Mouse (Mus musculus) MEL (cell line): ENCODE measurements at regions not wholly inside any gene's neighbourhood (a gene's known extent, or its start where the extent isn't known, plus 50 kb on each side); places are given as distances from the start of the nearest gene placed in this dataset.
"Not testable (repeated sequence)": the region's sequence is repeated elsewhere in the genome, so short reads cannot be mapped to it uniquely, and the experiment has no call there.

Experiments
- DNase-seq: peaks from one replicate; pipeline ENCODE4 v3.0.0; 2011; ENCODE audit warnings: low read depth, low spot score
- H3K27ac ChIP-seq: 2 replicates; pipeline ENCODE4 v1.5.1; 2012; ENCODE audit warnings: low read depth, mild to moderate bottlenecking, control low read depth, low read length, moderate library complexity; ENCODE audit not compliant: control insufficient read depth
- H3K27me3 ChIP-seq, 2 experiments: fragments of 150-350 bp in 1 of 2; sonication (generic) in 1 of 2; 2 replicates each; pipeline ENCODE4 v1.6.1; 2012; ENCODE audit warnings: low read length in 2 of 2, mild to moderate bottlenecking in 2 of 2, improper control_type of control experiment in 1 of 2, moderate library complexity in 1 of 2; ENCODE audit not compliant: insufficient read depth in 2 of 2, control insufficient read depth in 1 of 2
- H3K36me3 ChIP-seq, 2 experiments: 2 replicates each; pipeline ENCODE4 v1.6.1; 2012 to 2014; ENCODE audit warnings: low read length in 2 of 2, improper control_type of control experiment in 1 of 2, inconsistent platforms in 1 of 2, mild to moderate bottlenecking in 1 of 2; ENCODE audit not compliant: insufficient read depth in 2 of 2, control insufficient read depth in 1 of 2
- H3K4me1 ChIP-seq, 2 experiments: fragments of 150-350 bp in 1 of 2; sonication (generic) in 1 of 2; 2 replicates each; pipeline ENCODE4 v1.6.1; 2012; ENCODE audit warnings: low read length in 2 of 2, improper control_type of control experiment in 1 of 2, mild to moderate bottlenecking in 1 of 2; ENCODE audit not compliant: insufficient read depth in 2 of 2, control insufficient read depth in 1 of 2
- H3K4me3 ChIP-seq, 2 experiments: fragments of 150-350 bp in 1 of 2; sonication (generic) in 1 of 2; 2 replicates each; pipeline ENCODE4 v1.5.1; 2012; ENCODE audit warnings: low read depth in 2 of 2, low read length in 2 of 2, mild to moderate bottlenecking in 2 of 2, moderate library complexity in 2 of 2, control low read depth in 1 of 2, improper control_type of control experiment in 1 of 2; ENCODE audit not compliant: control insufficient read depth in 1 of 2, insufficient read depth in 1 of 2
- H3K79me2 ChIP-seq: 2 replicates; pipeline ENCODE4 v1.6.1; 2012; ENCODE audit warnings: mild to moderate bottlenecking, low read length, moderate library complexity; ENCODE audit not compliant: control insufficient read depth, poor library complexity, insufficient read depth
- H3K9ac ChIP-seq: 2 replicates; pipeline ENCODE4 v1.6.1; 2012; ENCODE audit warnings: low read depth, mild to moderate bottlenecking, control low read depth, low read length, moderate library complexity; ENCODE audit not compliant: control insufficient read depth, poor library complexity, severe bottlenecking
- H3K9me3 ChIP-seq: fragments of 150-350 bp; sonication (generic); replicated peaks from 2 replicates; pipeline ENCODE4 v1.6.1; 2012; ENCODE audit warnings: mild to moderate bottlenecking, low read length, improper control_type of control experiment, moderate library complexity; ENCODE audit not compliant: insufficient read depth
- BHLHE40 ChIP-seq: IDR thresholded peaks from 2 replicates; pipeline ENCODE4 v1.6.1; 2012; ENCODE audit warnings: low read depth, mild to moderate bottlenecking, inconsistent platforms, low read length, improper control_type of control experiment, borderline replicate concordance
- CHD2 ChIP-seq: IDR thresholded peaks from 2 replicates; pipeline ENCODE4 v1.6.1; 2011; ENCODE audit warnings: low read length, improper control_type of control experiment
- ELF1 ChIP-seq: IDR thresholded peaks from 2 replicates; pipeline ENCODE4 v1.6.1; 2014; ENCODE audit warnings: low read depth, mild to moderate bottlenecking, inconsistent platforms, low read length, improper control_type of control experiment, moderate library complexity
- ETS1 ChIP-seq: IDR thresholded peaks from 2 replicates; pipeline ENCODE4 v1.6.1; 2012; ENCODE audit warnings: low read depth, mild to moderate bottlenecking, inconsistent platforms, low read length, improper control_type of control experiment, moderate library complexity
- MAZ ChIP-seq: IDR thresholded peaks from 2 replicates; pipeline ENCODE4 v1.6.1; 2012; ENCODE audit warnings: low read depth, mild to moderate bottlenecking, inconsistent platforms, low read length, improper control_type of control experiment
- MEF2A ChIP-seq: IDR thresholded peaks from 2 replicates; pipeline ENCODE4 v1.6.1; 2014; ENCODE audit warnings: low read depth, mild to moderate bottlenecking, inconsistent platforms, low read length, improper control_type of control experiment; ENCODE audit not compliant: poor library complexity, insufficient replicate concordance, severe bottlenecking; ENCODE audit errors: extremely low read depth
- MXI1 ChIP-seq: IDR thresholded peaks from 2 replicates; pipeline ENCODE4 v1.6.1; 2011; ENCODE audit warnings: mild to moderate bottlenecking, low read depth, low read length, improper control_type of control experiment
- POLR2AphosphoS5 ChIP-seq: IDR thresholded peaks from 2 replicates; pipeline ENCODE4 v1.6.1; 2012; ENCODE audit warnings: low read depth, borderline replicate concordance, mild to moderate bottlenecking, inconsistent platforms, low read length, moderate library complexity, mixed read lengths
- RAD21 ChIP-seq: IDR thresholded peaks from 2 replicates; pipeline ENCODE4 v1.6.1; 2011; ENCODE audit warnings: mild to moderate bottlenecking, low read depth, low read length, improper control_type of control experiment
- TCF12 ChIP-seq: IDR thresholded peaks from 2 replicates; pipeline ENCODE4 v1.6.1; 2014; ENCODE audit warnings: low read depth, mild to moderate bottlenecking, inconsistent platforms, low read length, improper control_type of control experiment, moderate library complexity
- USF2 ChIP-seq, 2 experiments: IDR thresholded peaks; 2 replicates each; pipeline ENCODE4 v1.6.1; 2011 to 2012; ENCODE audit warnings: improper control_type of control experiment in 2 of 2, low read length in 2 of 2, borderline replicate concordance in 1 of 2, inconsistent platforms in 1 of 2, low read depth in 1 of 2, mild to moderate bottlenecking in 1 of 2; ENCODE audit not compliant: insufficient read depth in 1 of 2
- ZC3H11A ChIP-seq: IDR thresholded peaks from 2 replicates; pipeline ENCODE4 v1.6.1; 2012; ENCODE audit warnings: low read depth, mild to moderate bottlenecking, inconsistent platforms, low read length, improper control_type of control experiment
- ZKSCAN1 ChIP-seq: IDR thresholded peaks from 2 replicates; pipeline ENCODE4 v1.6.1; 2012; ENCODE audit warnings: low read depth, mild to moderate bottlenecking, inconsistent platforms, low read length, improper control_type of control experiment, moderate library complexity

GRCm38 (mm10) chr2:181930037-181930436 lies 60.9 kb upstream of the Gm14496 start:
- DNase-seq = peak; percentile 9
- no peak overlapping the region for H3K4me3 ChIP-seq
- no peak for TF ChIP-seq ELF1
- TF ChIP-seq POLR2AphosphoS5 = no peak
- TF ChIP-seq MEF2A = no peak
- no peak for TF ChIP-seq BHLHE40
- TF ChIP-seq ZKSCAN1 = no peak
- TF ChIP-seq MAZ = no peak
- no peak for TF ChIP-seq TCF12
- no peak for TF ChIP-seq ZC3H11A
- TF ChIP-seq CHD2 = no peak
- TF ChIP-seq RAD21 = no peak

GRCm38 (mm10) chr2:181930538-181930937 lies 60.4 kb upstream of the Gm14496 start:
- DNase-seq, H3K9ac ChIP-seq, H3K27me3 ChIP-seq, H3K27ac ChIP-seq, H3K79me2 ChIP-seq, H3K9me3 ChIP-seq, H3K4me3 ChIP-seq, H3K36me3 ChIP-seq, H3K4me1 ChIP-seq: not testable (repeated sequence)

More at GRCm38 (mm10) chr2:181930037-181930436, 60.9 kb upstream of the Gm14496 start:
- Histone ChIP-seq H3K9me3 (no peaks in the 10 kb centered on the region), H3K27me3 (no peaks in the 10 kb centered on the region), H3K79me2 (no peaks in the 10 kb centered on the region), H3K36me3 (no peaks in the 10 kb centered on the region), H3K4me1 (no peaks in the 10 kb centered on the region), H3K27ac (no peak overlapping the region), H3K9ac (no peak overlapping the region)

- H3K27ac ChIP-seq, H3K9me3 ChIP-seq, H3K36me3 ChIP-seq, H3K9ac ChIP-seq, H3K4me1 ChIP-seq, H3K79me2 ChIP-seq, H3K4me3 ChIP-seq, H3K27me3 ChIP-seq: not testable (repeated sequence)
- TF ChIP-seq ETS1 (0 out of 2 replicates have a peak, but pooled peaks have one; percentile 13), MXI1 (peak; percentile 3; the same call in 1 of the 2 replicates), USF2 (IDR thresholded peaks at IDR 0.05; ENCODE audit: borderline replicate concordance in 1 of 2, insufficient read depth in 1 of 2, low read depth in 1 of 2, low read length in 2 of 2) (0 out of 4 replicates have a peak, but pooled peaks of 1 of the 2 experiments have one; percentile 16)
- peak; percentile 98 for DNase-seq
These were observed 59.7 kb upstream of the Gm14496 start for GRCm38 (mm10) chr2:181931077-181931815.
